Mouse (Mus musculus): Measurements from ENCODE around the gene Sgsm1. TPM values are rescaled to one million over a fixed set of nuclear protein-coding genes. Genes with fewer than 3 reads are reported as not detected.

Sgsm1 gene
- total RNA-seq, 2 experiments from 2014 or later: 71.0 to 83.1 TPM

- DNase-seq (ENCODE audit: extremely low spot score in 1 of 2, low spot score in 1 of 2): no peak
These were observed 113.4 kb downstream of the Sgsm1 start for GRCm38 (mm10) chr5:113196916-113197794.

DNA sequence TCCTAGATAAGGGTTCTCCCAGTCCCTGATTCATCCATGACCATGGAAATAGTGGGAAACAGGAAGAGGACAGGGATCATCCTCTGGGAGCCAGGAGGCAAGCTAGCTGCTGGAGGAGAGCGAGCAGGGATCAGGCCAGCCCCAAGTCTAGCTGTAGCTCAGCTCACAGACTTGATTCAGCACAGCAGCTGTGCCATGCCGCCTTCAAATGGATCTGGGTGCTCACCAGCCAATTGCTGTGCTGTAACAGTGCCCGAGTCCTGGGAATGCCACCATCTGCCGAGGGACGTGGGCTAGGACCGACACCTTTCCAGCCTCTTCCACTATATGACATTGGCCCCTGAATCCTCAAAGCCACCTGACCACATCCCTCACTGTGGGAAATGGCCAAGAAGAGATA is 114.7 kb downstream of the Sgsm1 start:
- DNase-seq (ENCODE audit: extremely low spot score in 1 of 2, low spot score in 1 of 2): no peak

DNA sequence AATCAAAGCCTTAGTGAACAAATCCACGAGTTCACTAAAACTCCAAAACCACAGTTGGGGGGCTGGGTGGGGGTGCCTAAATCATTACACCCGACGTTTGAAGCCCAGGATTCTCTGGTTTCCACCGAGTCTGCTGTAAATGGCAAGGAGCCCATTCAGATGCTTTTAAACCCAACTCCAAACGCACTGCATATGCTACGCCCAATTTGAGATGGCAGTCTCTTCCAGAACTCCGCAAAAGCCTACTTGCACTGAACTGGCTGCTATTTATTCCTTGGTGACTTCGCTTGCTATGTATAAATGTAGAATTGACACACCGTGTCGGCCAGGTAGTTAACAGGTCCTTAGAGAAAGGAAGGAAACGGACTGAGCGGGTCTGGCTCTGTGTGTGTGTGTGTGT is 115.1 kb downstream of the Sgsm1 start:
- no peak for DNase-seq (ENCODE audit: extremely low spot score in 1 of 2, low spot score in 1 of 2)

GRCm38 (mm10) chr5:113193762-113194161 is 116.8 kb downstream of the Sgsm1 start:
- DNase-seq (ENCODE audit: extremely low spot score in 1 of 2, low spot score in 1 of 2): no peak

Small RNAs within 50 kb of the gene (microRNA-seq; reads per million reads assigned to microRNA genes)
- gene Mir7229: 0 reads per million in 2 experiments
- 0 reads per million in 2 experiments for gene Mir7230

Other genes starting within 250 kb of the Sgsm1 start
- gene Crybb2, start 240.7 kb downstream of the Sgsm1 start, total RNA-seq (2021): not detected
- gene Crybb3, start 229.2 kb downstream of the Sgsm1 start, total RNA-seq (2021): 1 to 10 TPM; 1.5 to 2.8 TPM
- 10 to 100 TPM; 61.2 to 64.5 TPM for gene 2900026A02Rik, start 89.5 kb downstream of the Sgsm1 start, total RNA-seq (2021)
- not detected for gene Tmem211, start 83.9 kb downstream of the Sgsm1 start, total RNA-seq (2021)
- not detected for gene Aym1, start 46.5 kb upstream of the Sgsm1 start, total RNA-seq (2021)
- gene Wscd2, start 179.5 kb upstream of the Sgsm1 start, total RNA-seq (2021): 10 to 100 TPM; 84.5 to 89.7 TPM